Mouse (Mus musculus): ENCODE measurements around the gene Nmrk2. TPM values are rescaled to one million over a fixed set of nuclear protein-coding genes. Genes with fewer than 3 reads are reported as not detected.

Gene Nmrk2
- total and polyA plus RNA-seq, 3 experiments: not detected

DNA sequence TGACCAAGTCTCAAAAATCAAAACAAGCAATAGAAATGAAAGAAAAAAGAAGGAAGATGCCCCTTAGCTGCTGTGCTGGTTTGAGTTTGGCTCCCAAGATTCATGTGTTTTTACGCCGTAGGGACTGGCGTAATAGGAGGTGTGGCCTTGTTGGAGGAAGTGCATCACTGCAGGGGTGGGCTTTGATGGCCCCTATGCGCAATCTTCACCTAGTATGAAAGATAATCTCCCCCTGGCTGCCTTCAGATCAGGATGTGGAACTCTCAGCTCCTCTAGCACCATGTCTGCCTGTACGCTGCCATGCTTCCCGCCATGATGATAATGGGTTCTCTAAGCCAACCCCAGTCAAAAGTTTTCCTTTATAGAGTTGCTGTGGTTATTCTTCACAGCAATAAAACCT is 14.4 kb upstream of the Nmrk2 start:
- peaks cover 0 to 6% of the 10 kb centered on the region in 2 experiments; a peak in 2 of 4 replicates for H3K4me1 ChIP-seq (ENCODE audit: control insufficient read depth in 1 of 2, insufficient read depth in 2 of 2)
- peaks cover 13% of the 10 kb centered on the region for H3K9me3 ChIP-seq (replicated peaks; ENCODE audit: low read length)
- no peak for TF ChIP-seq RAD21 (IDR thresholded peaks at IDR 0.05; ENCODE audit: low read depth, low read length)
- TF ChIP-seq CTCF (conservative IDR thresholded peaks at IDR 0.05 in 1 of 2, IDR thresholded peaks at IDR 0.05 in 1 of 2; ENCODE audit: low read depth in 2 of 2, low read length in 2 of 2): no peak
- TF ChIP-seq CHD1 (IDR thresholded peaks at IDR 0.05; ENCODE audit: low read depth, low read length): no peak
- TF ChIP-seq SIN3A (IDR thresholded peaks at IDR 0.05; ENCODE audit: low read length): no peak
- TF ChIP-seq TCF12 (IDR thresholded peaks at IDR 0.05; ENCODE audit: low read depth, low read length): no peak
- TF ChIP-seq JUND (conservative IDR thresholded peaks at IDR 0.05; ENCODE audit: low read depth, low read length): no peak
- TF ChIP-seq ZMIZ1 (IDR thresholded peaks at IDR 0.05; ENCODE audit: low read depth, low read length): no peak
- no peak for TF ChIP-seq GABPA (IDR thresholded peaks at IDR 0.05; ENCODE audit: insufficient replicate concordance, low read depth, low read length)
- TF ChIP-seq BHLHE40 (IDR thresholded peaks at IDR 0.05; ENCODE audit: low read depth, low read length): no peak
- TF ChIP-seq KAT2A (IDR thresholded peaks at IDR 0.05; ENCODE audit: insufficient replicate concordance, low read length): no peak
- no peak for TF ChIP-seq USF1 (IDR thresholded peaks at IDR 0.05; ENCODE audit: low read depth, low read length)
- no peak for TF ChIP-seq SMC3 (IDR thresholded peaks at IDR 0.05; ENCODE audit: low read depth, low read length)
- TF ChIP-seq JUN (IDR thresholded peaks at IDR 0.05; ENCODE audit: insufficient read depth, low read depth, low read length): no peak
- no peak for TF ChIP-seq POLR2A (IDR thresholded peaks at IDR 0.05; ENCODE audit: low read depth, low read length)
- TF ChIP-seq ZKSCAN1 (IDR thresholded peaks at IDR 0.05; ENCODE audit: borderline replicate concordance, low read depth, low read length): no peak
- TF ChIP-seq ZNF384 (IDR thresholded peaks at IDR 0.05; ENCODE audit: low read depth, low read length): no peak
- TF ChIP-seq ZC3H11A (IDR thresholded peaks at IDR 0.05; ENCODE audit: low read depth, low read length): no peak
- TF ChIP-seq MEF2A (IDR thresholded peaks at IDR 0.05; ENCODE audit: borderline replicate concordance, low read depth, low read length): no peak
- no peak for TF ChIP-seq TBP (conservative IDR thresholded peaks at IDR 0.05; ENCODE audit: low read depth, low read length)
- H3K79me2 ChIP-seq (replicated peaks; ENCODE audit: control insufficient read depth, extremely low read depth, insufficient read depth, poor library complexity, severe bottlenecking): no peaks in the 10 kb centered on the region
- in situ Hi-C loops (cut with MboI; ENCODE audit: low pct_ligation_motif_present, low pct_unique_long_range_greater_than_20kb, low sequenced_read_pairs): no loop called here
- H3K9ac ChIP-seq (ENCODE audit: insufficient read depth, low read depth): no peak overlapping the region
- dilution Hi-C loops (cut with MboI; ENCODE audit: extremely low pct_ligation_motif_present, extremely low pct_unique_long_range_greater_than_20kb, low sequenced_read_pairs): no loop called here
- H3K4me2 ChIP-seq (ENCODE audit: insufficient read depth, low read depth, poor library complexity, severe bottlenecking): no peak overlapping the region
- no peaks in the 10 kb centered on the region for H3K36me3 ChIP-seq (replicated peaks in 1 of 2; ENCODE audit: control insufficient read depth in 1 of 2, insufficient read depth in 1 of 2, low read length in 1 of 2)
- DNase-seq (ENCODE audit: extremely low read depth): no peak
- no peak overlapping the region for H3K4me3 ChIP-seq (replicated peaks in 1 of 3; ENCODE audit: low read depth in 2 of 3, low read length in 2 of 3, poor library complexity in 1 of 3)
- no peak overlapping the region for H3K27ac ChIP-seq (ENCODE audit: insufficient read depth, low read depth)
- H3K27me3 ChIP-seq (replicated peaks): peaks cover 13% of the 10 kb centered on the region

DNA sequence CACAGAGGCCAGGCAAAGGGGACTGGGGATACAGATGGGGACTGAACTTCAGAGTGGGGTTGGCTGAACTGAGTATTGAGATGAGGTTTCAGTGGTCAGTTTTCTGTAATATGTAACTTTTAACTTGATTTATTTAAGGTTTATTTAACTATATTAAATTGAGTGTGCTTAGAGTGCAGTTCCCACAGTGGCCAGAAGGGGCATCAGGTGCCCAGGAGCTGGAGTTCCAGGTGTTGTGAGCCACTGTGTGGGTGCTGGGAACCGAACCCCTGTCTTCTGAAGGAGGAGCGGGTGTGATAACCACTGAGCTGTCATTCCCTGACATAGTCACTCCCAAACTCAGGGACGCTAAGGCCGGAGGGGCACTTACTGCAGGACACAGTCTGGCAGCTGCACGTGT is 8.3 kb upstream of the Nmrk2 start:
- Histone ChIP-seq H3K4me1 (ENCODE audit: control insufficient read depth in 1 of 2, insufficient read depth in 2 of 2) (peaks cover 6 to 13% of the 10 kb centered on the region in 2 experiments; a peak in 3 of 4 replicates), H3K4me3 (replicated peaks in 1 of 3; ENCODE audit: low read depth in 2 of 3, low read length in 2 of 3, poor library complexity in 1 of 3) (no peak overlapping the region), H3K4me2 (ENCODE audit: insufficient read depth, low read depth, poor library complexity, severe bottlenecking) (no peak overlapping the region), H3K9me3 (replicated peaks; ENCODE audit: low read length) (peaks cover 8% of the 10 kb centered on the region), H3K27me3 (replicated peaks) (peaks cover 10% of the 10 kb centered on the region), H3K79me2 (replicated peaks; ENCODE audit: control insufficient read depth, extremely low read depth, insufficient read depth, poor library complexity, severe bottlenecking) (no peaks in the 10 kb centered on the region), H3K9ac (ENCODE audit: insufficient read depth, low read depth) (no peak overlapping the region), H3K27ac (ENCODE audit: insufficient read depth, low read depth) (no peak overlapping the region), H3K36me3 (replicated peaks in 1 of 2; ENCODE audit: control insufficient read depth in 1 of 2, insufficient read depth in 1 of 2, low read length in 1 of 2) (peaks cover 0 to 1% of the 10 kb centered on the region in 2 experiments)
- in situ Hi-C loops (cut with MboI; ENCODE audit: low pct_ligation_motif_present, low pct_unique_long_range_greater_than_20kb, low sequenced_read_pairs) (no loop called here), dilution Hi-C loops (cut with MboI; ENCODE audit: extremely low pct_ligation_motif_present, extremely low pct_unique_long_range_greater_than_20kb, low sequenced_read_pairs) (no loop called here)
- no peak for DNase-seq (ENCODE audit: extremely low read depth)
- TF ChIP-seq USF1 (IDR thresholded peaks at IDR 0.05; ENCODE audit: low read depth, low read length): no peak
- peak; percentile 25 to 32; a peak in 3 of 4 replicates for TF ChIP-seq CTCF (conservative IDR thresholded peaks at IDR 0.05 in 1 of 2, IDR thresholded peaks at IDR 0.05 in 1 of 2; ENCODE audit: low read depth in 2 of 2, low read length in 2 of 2)
